Mouse (Mus musculus) frontal cortex, postnatal 10 days (tissue): ENCODE results near the gene Pkn1.
A peak's percentile ranks its signal among the peaks of the same experiment; 100 is the strongest.

Experiments
- DNase-seq, 2 experiments: peaks; one replicate each; pipeline ENCODE4 v3.0.0; 2022; ENCODE audit warnings: low spot score in 2 of 2, mixed read lengths in 1 of 2

Pkn1 gene

DNA sequence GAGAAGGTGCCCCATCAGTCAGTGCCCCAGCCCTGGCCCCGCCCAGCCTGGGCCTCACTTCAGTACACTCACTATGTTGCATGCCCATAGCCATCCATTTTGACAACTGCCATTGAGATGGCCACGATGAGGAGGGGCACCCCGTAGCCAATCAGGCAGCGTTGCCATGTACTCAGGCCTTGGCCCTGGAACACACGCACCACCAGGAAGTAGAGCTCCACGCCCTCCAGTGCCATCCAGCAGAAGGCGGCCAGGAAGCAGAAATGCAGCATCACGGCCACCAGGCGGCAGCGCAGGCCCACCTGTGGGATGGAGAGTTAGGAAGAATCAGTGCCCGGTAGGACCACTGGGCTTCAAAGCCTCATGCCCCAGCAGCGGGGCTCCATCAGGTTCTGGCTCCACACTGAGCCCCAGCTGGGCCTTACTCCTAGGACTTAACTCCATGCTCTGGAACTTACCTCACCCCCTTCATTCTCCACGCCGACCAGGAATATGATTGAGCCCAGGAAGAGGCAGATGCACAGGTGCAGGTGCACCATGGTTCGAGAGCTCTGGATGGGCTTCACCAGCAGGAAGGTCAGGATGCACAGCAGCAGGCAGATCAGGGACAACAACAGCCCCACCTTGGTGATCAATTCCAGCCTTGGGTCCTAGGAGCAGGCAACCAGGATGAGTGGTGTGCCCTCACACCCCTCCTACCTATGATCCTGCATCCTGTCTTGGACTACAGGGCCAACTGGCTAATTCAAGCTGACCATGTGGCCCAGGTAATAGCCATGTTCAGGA lies 25.9 kb upstream of the Pkn1 start:
- DNase-seq = peak; percentile 74 to 79

DNA sequence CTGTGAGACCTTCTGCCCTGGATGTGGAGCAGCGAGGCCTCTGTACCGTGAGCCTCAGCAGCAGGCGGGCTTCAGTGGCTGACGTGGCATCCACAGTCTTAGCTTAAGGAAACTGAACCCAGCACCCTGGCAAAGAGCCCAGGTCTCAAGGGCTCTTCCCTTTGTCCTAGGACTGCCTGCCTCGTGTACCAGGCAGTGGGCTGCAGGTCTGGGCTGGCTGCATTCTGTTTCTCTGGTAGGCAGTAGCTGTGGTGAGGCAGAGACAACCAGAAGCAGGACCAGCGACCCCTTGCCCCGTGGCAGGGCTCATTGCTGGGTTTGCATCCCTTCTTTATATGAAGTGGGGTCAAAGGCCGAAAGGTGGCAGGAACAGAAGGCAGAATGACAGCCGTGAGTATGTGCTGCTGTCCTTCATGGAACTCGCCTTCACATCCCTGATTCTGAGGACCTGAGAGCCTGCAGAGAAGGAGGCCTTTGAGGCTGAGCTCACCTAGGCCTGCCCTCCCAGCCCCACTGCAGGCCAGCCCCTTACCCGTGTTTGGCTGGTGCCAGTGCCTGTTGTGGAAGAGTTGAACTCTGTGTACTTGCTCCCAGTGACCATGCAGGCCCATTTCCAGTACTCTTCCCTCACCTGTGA lies 24.6 kb upstream of the Pkn1 start:
- no peak for DNase-seq

DNA sequence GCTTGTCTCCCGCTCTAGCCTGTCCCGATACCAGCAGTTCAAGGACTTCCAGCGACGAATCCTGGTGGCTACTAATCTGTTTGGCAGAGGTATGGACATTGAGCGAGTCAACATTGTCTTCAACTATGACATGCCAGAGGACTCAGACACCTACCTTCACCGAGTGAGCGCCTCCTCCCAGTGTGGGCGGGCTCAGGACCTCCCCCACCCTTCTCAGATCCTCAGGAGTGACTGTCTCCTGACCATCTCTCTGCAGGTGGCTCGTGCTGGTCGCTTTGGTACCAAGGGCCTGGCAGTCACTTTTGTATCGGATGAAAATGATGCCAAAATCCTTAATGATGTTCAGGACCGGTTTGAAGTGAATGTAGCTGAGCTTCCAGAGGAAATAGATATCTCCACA lies 23.7 kb upstream of the Pkn1 start:
- DNase-seq = no peak

DNA sequence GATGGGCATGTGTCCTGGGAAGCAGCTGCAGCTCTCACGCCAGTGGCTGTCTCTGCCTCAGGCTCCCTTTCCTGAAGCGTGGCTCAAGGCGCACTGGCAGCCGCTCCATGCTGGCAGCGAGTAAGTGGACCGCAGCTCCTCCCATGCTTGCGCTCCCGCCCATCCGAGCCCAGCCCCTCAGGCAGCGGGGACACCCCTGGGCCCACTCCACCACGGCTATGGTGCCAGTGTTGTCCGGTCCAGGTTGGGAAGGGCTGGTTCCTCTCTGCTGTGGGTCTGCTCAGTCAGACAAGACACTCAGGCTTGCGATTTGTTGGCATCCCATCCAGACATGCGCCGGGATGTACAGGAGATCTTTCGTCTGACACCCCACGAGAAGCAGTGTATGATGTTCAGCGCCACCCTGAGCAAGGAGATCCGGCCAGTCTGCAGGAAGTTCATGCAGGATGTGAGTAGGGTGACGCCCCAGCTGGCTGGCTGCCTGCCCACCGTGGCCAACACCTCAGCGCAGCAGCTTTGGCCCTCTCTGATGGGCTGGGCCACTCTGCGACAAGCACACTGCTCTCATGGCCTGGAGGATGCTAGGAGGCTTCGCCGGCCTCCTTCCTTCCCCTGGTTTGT lies 22.5 kb upstream of the Pkn1 start:
- DNase-seq = no peak

DNA sequence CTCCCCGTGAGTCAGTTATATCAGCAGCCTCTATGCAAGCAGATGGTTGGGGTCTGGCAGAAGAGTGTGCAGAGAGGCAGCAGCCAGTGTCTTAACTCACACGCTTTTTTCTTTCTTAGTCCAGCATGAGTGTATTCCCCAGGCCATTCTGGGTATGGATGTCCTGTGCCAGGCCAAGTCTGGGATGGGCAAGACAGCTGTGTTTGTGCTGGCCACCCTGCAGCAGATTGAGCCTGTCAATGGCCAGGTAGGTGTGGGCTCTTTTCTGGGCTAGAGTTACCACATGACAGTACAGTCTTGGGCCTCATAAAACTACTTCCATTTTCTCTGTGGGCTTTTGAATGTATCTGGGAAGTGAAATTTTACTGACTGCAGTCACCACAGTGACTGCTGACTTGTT lies 20.7 kb upstream of the Pkn1 start:
- no peak for DNase-seq

DNA sequence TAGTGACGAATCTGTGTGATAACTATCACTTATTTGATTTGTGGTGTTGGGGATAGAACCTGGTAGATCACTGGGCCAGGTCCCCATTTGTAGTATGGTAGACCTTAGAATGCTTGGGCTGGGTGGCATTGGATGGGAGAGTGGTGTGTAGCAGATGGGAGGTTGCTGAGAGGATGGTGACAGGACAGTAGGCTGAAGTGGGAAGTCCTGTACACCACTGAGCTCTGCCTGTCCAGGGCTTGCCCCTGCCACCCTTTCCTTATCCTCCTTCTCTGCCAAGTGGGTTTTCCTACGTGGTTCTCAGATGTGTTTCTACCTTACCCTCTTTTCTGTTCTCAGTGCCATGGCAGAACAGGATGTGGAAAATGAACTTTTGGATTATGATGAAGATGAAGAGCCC lies 20.1 kb upstream of the Pkn1 start:
- DNase-seq = no peak

DNA sequence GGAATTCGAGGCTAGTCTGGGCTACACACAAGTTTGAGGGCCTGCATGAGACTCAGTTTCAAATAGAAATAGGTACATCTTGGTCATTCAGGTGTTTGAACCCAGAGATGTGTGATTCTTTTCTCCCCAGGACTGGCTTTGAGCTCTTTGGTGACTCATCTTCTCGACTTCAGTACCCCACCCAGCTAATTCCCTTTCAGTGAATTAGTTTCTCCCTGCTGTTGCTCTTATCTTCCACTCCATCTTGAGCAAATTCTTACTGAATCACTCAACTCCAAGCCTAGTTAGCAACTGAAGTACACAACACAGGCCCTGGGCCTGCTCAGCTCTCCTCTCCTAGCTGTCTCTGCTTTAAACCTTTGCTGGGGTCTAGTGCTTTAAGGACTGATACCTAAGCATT lies 17.6 kb upstream of the Pkn1 start:
- DNase-seq = no peak

DNA sequence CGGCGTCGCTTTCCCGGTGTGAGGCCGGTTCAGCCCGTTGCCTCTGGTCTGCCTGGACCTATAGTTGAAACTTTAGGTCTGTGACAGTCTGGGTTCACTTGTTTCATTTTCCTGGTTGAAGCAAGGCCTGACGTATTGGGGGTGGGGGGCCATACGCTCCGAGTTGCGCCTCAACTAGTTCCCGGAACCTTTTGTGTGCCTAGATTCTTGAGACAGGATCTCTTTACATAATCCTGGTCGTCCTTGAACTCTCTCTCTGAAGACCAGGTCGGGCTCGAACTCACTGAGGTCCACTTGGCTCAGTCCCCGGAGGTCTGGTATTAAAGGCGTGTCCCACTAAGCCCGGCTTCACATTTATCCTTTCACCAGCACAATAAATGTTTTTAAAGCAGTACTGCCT lies 16.8 kb upstream of the Pkn1 start:
- no peak for DNase-seq

DNA sequence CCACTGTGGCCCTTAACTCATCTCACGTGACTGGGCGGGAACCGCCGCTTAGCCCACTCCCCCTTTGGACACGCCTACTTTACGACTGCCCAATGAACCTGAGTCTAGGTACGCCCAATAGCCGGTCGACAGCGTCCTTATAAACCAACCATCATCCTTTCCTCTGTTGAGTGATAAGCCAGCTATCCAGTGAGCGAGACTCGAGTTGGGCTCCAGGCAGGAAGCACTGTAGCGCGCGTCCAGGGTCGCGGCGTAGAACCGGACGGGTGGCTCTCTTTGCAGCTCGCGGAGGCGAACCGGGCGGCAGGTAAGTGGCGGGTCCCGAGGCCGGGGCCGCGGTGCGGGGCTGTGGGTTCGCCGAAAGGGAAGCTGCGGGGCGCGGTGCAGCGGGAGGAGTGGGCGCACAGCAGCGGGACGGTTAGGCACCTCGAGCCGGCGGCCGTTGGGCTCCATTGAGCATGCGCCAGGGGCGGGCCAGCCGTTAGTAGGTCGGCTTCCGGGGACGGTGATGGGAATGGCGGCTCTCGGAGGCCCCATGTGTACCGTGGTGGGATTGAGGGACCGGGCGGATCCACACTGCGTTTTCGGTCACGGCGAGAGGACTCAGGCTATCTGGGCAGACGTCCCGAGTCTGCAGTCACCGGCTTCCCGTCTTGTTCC lies 16.2 kb upstream of the Pkn1 start, which contains the start of gene Ddx39:
TSS of gene Ddx39 (plus strand) at position 147 of the 660 bp plus-strand sequence.
- DNase-seq = peak; percentile 93 to 97

DNA sequence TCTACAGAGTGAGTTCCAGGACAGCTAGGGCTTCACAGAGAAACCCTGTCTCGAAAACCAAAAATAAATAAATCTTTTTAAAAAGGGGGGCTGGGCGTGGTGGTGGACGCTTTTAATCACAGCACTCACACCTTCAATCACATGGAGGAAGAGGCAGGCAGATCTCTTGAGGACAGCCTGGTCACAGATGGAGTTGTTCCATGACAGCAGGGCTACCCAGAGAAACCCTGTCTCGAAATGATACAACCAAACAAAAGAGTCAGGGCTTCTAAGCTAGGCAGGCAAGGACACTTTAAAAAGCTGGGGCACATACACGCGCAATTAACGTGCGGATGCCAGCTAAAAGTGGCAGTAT lies 15.7 kb upstream of the Pkn1 start:
- DNase-seq = no peak

DNA sequence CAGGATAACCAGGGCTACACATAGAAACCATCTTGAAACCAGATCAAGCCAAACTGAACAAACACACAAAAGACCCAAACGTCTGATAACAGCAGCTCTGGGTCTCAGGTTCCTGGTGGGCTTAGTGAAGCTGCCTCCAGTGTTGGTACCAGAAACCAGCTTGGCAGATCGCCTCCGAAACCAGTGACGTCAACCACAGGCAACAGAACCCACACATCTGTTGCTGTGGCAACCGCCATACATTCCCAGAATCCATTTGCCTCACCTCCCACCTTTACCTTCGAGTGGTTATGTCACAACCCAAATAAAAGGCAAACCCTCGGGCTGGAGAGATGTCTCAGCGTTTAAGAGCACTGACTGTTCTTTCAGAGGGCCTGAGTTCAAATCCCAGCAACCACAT lies 8.6 kb upstream of the Pkn1 start:
- no peak for DNase-seq

DNA sequence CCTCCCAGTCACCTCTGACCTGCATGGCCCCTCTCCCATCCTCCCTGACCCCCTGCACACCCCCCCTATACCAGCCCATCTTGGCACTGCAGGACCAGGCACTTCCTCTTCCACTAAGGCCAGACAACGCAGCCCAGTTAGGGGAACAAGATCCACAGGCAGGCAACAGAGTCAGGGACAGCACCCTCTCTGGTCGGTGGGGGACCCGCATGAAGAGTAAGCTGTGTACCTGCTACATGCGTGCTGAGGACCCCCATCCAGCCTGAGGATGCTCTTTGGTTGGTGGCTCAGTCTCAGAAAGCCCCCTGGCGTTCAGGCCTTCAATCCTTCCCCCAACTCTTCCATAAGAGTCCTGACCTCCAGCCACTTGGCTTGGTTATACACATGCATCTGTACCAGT lies 7.4 kb upstream of the Pkn1 start:
- no peak for DNase-seq

DNA sequence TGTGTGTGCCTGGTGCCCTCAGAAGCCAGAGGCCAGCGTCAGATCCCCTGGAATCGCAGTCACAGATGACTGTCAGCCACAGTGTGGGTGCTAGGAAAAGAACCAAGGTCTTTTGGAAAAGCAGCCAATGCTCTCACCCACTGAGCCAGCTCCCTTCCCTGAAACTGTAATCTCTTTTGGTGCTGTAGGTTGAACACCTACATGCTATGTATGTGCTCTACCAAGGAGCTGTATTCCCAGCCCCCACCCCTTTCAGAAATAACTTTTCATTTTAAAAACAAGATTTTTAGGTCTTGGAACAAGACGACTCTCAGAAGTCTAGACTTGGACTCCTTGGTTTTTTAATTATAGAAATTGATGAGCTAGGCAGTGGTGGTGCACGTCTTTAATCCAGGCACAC lies 4.4 kb upstream of the Pkn1 start:
- no peak for DNase-seq

DNA sequence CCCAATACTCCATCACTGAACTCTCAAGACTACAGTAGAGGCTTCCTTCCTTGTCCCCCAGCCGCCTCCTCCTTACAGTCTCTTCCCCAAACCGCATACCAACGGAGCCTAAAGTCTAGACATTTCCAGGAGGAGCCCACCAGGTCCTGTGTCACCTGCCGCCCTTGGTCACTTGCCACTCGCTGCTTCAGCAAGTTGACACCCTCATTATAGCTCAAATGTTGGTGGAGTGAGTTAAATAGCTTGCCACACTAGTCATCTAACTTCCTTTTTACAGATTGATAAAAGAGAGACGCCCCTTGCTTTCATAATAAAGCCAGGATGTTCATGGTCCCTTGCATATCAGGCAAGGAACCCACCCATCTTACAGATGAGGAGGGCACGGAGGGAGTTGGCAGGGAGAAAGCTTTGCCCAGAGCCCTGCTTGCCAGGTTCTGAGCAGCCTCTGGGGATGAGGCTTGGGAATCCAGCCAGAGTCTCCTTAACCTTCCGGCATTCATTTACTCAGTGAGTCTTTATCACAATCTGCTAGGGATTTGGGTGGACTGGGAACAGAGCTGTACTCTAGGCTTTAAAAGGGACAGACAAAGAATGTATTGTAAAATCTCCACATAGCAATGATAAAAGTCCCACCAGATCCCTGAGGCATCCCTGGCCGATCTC lies 1.6 kb upstream of the Pkn1 start:
- no peak for DNase-seq

DNA sequence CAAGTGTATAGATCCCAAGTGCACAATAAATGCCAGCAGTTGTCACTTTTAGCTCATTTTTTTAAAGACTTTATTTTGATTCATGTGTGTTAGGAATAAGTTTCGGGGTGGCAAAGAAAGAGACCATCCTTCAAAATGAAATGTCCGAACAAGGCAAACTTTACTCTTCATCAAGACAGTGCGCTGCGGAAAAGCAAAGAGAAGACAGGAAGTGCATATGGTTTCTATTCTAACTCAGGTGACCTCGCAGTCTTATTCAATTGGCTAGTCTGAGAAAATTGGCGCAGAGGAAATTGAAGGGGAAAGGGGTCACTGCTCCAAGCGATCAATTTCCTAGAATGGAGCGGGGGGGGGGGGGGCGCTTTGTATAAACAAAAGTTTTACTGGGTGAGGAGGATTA lies 587 bp upstream of the Pkn1 start:
- no peak for DNase-seq

DNA sequence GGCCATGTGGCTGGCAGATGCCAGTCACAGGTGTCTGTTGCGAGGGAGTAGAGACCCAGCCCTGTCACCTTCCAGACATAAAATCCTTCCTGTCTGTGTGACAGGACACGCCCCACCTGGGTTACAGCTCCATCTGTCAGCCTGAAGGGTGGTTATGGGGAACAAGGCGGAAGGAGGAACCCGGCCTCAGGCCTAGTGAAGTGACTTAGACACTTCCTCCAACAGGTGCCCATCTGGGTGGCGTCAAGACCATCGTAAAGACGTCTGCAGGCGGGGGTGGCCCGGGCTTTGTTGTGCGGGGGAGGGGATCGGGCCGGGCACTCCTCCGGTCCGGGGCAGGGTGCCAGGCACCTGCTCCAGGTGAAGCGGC lies 703 bp downstream of the Pkn1 start:
- DNase-seq = no peak

DNA sequence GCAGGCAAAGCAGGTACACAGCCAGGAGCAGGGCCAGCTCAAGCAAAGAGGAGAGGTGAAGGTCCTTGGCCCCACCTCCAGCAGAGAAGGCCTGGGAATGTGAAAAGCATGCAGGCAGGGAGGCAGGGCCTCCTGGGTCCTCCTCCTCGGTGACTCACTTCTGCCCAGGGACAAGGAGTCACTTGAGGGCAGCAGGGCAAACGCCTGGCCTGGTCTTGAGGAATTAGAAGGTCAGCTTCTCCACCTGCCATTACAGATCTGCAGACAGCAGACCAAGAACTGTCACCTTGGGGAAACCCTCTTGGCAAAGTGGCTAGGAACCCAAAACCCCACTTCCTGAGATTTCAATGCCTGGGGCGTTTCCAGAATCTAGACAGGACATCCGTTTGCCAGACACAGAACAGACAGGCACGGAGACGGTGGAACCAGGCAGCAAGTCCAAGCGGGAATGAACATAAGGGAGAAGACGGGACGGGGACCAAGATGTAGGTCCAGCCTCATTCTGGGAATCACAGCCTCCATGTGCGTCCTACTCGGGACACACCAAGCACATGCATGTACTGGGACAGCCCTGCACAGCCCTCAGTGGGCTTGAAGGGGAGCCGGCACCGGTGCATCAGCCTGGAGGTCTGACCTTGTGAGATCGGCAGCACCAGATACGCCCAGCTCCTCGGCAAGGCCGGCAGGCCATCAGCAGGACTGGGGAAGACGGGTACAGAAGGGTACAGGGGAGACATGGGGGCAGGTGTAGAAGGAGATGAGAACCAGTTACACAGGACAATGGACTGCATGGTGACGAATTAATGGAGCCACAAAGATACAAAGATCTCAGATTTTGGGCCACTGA lies 1.4 kb downstream of the Pkn1 start:
- DNase-seq = no peak

DNA sequence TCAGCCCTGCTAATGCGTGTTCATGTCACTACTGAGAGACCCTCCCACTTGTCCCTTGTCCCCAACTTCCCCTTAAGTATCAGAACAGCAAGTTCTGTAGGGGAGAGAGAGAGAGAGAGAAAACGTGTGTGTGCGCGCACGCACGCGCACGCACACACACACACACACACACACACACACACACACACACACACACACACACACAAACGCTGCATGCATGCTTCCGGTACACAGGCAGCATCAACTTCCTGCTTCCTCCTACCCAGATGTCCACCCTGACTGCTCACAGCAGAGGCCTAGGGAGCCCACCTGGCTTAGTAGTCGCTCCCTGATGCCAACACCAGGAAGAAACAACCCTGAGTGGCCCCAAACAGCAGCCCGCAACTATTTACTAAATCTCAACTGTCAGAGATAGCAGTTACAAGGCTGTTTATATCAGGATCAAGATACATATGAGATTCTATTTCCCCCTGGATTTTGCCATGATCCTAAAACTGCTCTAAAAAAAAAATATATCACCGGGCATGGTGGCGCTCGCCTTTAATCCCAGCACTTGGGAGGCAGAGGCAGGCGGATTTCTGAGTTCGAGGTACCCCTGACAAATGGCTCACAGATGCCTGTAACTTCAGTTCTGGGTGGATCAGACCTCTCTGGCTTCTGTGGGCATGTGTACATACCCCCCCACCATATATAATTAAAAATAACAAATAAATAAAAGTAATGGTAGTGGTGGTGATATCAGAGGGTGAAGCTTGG lies 3.5 kb downstream of the Pkn1 start:
- no peak for DNase-seq

DNA sequence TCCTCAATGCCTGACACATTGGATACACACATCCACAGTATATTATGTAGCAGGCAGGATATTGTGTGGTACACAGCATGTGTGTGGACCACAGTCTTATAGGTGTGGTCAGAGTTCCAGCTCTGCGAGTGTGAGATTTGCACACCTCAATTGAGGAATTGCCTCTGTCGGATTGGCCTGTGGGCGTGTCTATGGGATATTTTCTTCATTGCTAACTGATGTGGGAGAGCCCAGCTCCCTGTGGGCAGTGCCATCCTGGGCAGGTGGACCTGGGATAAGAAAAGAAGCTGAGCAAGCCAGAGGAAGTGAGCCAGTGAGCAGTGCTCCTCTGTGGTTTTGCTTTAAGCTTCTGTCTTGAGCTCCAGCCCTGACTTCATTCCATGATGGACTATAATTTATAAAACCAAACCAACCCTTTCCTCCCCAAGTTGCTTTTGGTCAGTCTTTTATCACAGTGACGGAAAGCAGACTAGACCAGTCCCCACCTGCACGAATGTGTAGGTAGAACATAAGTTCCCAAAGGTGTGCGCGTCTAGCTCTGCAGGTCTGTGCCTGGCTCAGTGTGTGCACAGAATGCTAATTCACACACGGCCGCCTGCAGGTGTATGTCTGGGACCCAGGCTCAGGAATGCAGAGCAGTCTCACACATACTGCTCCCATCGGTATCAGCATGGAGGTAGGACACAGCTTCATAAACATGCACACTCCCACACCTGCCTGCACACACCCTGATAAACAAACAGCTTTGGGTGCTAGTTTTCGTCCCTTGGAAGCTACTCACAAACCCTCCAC lies 4.4 kb downstream of the Pkn1 start:
- DNase-seq = no peak
